Mouse (Mus musculus) kidney, adult 8-10 months (tissue): ENCODE data around the gene Cox19.
"Not testable (repeated sequence)": the region's sequence is repeated elsewhere in the genome, so short reads cannot be mapped to it uniquely, and the experiment has no call there.

Source experiments
- DNase-seq, 2 experiments: peaks; one replicate each; pipeline ENCODE4 v3.0.0; 2022

Cox19 gene

GRCm38 (mm10) chr5:139351134-139351533 is at the start of gene Cox19:
TSS of gene Cox19 (minus strand) at chr5:139351418.
- DNase-seq, result no peak

- DNase-seq, result no peak
These were observed 48.8 kb upstream of the Cox19 start for GRCm38 (mm10) chr5:139399991-139400390.

GRCm38 (mm10) chr5:139398786-139399185 is 47.6 kb upstream of the Cox19 start:
- DNase-seq, result no peak

DNA sequence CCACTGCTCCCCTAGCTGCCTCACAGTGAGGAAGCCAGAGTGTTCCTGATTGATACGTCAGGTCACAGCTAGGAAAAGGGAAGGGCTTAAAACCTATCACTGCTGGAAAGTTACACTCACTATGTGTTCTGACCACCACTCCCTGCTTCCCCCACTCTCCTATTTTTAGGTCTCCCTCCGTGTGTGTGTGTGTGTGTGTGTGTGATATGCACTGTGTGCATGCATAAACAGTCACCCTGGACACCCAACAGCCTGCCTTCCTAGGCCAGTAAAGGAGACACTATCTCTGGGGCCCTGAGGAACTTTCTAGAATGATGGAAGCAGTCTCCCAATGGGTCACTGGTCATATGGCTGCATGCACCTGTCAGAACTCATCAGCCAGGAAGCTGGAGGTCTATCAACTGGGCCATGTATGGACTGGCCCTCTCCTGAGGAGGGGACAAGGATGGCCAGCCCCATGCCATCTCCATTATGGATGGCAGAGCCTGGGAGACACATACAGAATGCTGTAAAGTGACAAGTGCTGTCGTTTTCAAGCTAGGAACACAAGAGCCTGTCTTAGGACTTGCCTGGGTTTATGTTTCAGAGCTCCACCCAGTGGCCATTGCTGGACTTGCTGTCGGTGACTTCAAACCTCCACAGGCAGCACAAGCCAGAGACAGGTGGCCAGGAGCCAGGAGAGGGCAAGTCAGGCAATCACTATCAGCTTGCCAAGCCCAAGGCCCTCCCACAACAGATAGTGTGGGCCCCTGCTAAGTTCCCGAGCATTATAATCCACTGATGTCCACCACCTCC is 46.9 kb upstream of the Cox19 start:
- DNase-seq, result peak; percentile 94 to 98

DNA sequence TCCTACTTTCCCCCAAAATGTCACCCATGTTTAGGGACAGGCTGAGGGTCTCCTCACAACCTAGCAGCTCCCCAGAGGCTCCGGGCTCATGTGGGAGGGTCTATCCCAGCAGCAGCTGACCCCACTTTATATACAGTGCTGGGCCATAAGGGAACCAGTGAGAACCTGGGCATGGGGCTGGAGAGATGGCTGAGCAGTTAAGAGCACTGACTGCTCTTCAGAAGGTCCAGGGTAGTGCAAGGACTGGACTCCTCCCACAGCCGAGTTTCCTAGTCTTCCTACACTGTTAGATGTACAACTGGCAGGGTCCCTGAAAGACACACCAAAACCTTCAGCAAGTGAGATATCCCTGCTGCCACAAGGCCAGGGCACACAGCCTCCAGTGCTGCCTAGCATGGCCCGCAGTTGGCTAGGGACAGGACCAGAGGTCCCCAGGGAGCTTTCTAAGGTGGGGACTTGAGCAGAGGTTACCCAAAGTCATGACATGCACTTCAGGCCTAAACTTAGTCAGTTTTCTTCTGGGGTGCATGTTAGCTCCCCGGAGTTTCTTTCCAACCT is 46.2 kb upstream of the Cox19 start:
- no peak for DNase-seq

- no peak for DNase-seq
These were observed 44.3 kb upstream of the Cox19 start for GRCm38 (mm10) chr5:139395528-139395927.

GRCm38 (mm10) chr5:139394399-139394798 is 43.2 kb upstream of the Cox19 start:
- no peak for DNase-seq

DNA sequence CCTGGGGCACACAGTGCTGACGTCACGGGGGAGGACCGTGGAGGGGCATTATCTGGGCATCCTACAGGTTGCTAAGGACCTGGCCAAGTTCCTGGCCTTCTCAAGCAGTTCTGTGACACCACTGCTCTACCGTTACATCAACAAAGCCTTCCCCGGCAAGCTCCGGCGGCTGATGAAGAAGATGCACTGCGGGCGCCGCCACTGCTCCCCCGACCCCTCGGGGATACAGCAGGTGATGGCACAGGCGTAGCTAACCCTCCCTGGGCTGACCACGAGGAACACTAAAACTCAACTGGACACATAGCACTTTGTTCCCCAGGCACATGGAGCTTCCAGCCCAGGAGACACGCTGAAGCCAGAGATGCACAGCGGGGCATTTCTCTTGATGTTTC is 42.0 kb upstream of the Cox19 start:
- DNase-seq, result no peak

- DNase-seq, result no peak
These were observed 41.3 kb upstream of the Cox19 start for GRCm38 (mm10) chr5:139392219-139393196.

DNA sequence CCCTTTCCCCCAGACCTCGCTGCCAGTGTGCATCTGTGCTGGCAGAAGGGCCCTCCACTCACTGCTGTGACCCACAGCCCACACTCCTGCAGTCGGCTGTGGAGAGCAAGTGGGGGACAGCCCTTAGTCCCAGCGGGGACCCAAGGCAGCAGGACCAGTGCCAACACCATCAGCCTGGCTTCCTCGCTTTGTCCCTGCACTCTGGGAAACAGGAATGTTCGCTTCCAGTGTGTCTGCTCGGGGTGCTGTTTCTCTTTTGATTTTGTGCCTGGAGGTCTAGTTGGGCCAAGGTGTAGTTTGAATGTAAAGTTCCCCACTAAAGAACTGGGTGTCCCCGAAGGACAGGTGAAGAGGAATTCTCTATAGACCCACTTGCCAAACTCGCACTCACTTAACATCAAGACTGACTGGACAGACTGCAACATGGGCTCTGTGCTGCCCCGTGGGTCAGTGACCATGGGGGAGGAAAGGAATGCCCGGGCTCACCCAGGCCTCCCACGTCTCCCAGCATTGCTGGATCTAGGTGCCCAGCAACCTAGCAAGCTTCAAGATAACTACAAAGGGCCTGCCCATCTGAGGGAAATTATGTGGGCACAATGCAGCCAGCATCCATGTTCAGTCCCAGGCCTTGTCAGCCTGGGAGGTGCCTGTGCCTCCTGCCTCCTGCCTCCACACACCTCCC is 40.2 kb upstream of the Cox19 start:
- DNase-seq, result no peak

GRCm38 (mm10) chr5:139390324-139391119 is 39.3 kb upstream of the Cox19 start:
- not testable (repeated sequence) for DNase-seq

GRCm38 (mm10) chr5:139389676-139390061 is 38.5 kb upstream of the Cox19 start:
- DNase-seq, result peak in 1 of 2 experiments; percentile 39

GRCm38 (mm10) chr5:139388694-139389675 is 37.8 kb upstream of the Cox19 start:
- DNase-seq, result no peak

- DNase-seq, result peak in 1 of 2 experiments; percentile 37
These were observed 37.0 kb upstream of the Cox19 start for GRCm38 (mm10) chr5:139388195-139388570.

GRCm38 (mm10) chr5:139387329-139388194 is 36.3 kb upstream of the Cox19 start:
- DNase-seq, result no peak

DNA sequence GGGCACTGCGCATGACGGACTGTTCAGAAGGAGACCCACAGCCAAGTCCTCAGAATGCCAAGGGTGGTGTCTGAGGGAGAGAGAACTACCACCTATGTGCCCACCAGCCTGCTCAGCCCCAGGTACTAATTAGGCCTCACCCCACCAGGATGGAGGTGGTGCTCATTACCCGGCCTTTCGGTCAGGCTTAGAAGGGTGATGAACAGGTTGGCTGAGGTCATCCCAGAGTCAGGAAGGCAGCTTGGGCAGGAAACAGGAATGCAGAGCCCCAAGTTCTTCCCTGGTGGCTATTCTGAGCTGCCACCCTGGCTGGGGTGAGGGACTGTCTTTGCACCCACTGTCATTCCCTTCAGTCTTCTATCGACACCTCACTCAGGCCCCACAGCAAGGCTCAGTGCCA is 34.8 kb upstream of the Cox19 start:
- DNase-seq, result no peak

GRCm38 (mm10) chr5:139384531-139384930 is 33.3 kb upstream of the Cox19 start:
- peak in 1 of 2 experiments; percentile 69 for DNase-seq

DNA sequence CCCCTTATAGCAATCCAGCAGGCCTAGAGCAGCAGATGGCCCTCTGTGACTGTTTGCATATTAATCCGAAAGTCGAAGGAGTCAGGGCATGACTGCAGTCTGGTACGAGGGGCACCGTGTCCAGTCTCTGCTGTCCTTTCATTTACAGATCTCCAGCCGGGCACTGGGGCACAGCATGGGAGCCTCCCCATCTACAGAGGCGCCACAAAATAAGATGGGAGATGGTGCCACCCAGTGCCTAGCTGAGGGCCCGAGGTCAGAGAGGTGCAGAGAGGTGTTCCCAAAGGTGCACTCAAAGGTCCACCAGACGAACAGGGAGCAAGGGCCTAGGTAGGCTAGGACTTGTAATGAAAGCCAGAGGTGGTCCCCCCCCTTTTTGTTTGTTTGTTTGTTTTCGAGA is 32.0 kb upstream of the Cox19 start:
- no peak for DNase-seq

- peak in 1 of 2 experiments; percentile 68 for DNase-seq
These were observed 31.5 kb upstream of the Cox19 start for GRCm38 (mm10) chr5:139382760-139383159.
